Mouse (Mus musculus) adrenal gland, postnatal 25 days (tissue): ENCODE measurements around the gene Klhl30. TPM values are rescaled to one million over a fixed set of nuclear protein-coding genes. Genes with fewer than 3 reads are reported as not detected.
A peak's percentile ranks its signal among the peaks of the same experiment; 100 is the strongest.

Experiments used
- DNase-seq: peaks from one replicate; pipeline ENCODE4 v3.0.0; 2021; ENCODE audit warnings: mixed read lengths
- total RNA-seq: library from RNA; stranded (reverse); gene quantifications from 2 replicates; pipeline ENCODE4 v1.2.3, GENCODE M21; 2021

Gene Klhl30
- total RNA-seq, 1 experiment from 2014 or later, result 0.46 TPM

DNA sequence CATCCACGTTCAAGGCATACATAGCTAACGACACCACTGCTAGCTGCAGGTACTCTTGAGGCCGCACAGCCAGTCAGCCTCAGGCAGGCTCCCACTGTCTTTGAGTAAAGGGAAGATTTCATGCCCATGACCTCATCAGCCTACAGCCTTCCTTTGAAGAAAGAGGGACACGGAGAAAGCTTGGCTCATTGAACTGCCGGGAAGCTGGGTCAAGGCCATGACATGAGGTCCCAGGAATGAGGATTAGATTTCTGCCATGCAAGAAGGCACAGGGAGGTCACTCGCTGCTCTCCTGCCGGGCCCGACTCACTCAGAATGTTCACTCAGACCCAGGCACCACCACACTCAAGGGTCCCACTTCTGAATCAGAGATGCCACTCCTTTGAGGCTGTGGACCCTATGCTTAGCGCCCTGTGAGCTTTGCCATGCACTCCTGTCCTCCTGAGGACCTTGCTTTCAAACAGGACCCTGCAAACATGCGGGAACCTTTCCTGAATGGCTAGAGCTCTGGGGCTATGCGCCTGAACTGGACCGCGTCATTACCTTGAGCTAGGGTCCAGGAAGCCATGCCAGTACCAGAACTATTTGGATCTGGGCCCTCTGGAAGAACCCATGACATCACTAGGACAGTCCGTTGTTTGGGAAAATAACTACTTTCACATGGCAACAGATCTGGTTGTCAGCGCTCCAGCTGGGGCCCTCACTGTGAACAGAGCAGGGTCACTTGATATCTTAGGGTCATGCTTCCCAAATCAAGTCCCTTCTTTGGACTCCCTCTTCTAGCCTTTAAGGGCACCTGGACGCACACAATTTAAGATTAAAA, 14.2 kb downstream of the Klhl30 start:
- DNase-seq, result no peak

DNA sequence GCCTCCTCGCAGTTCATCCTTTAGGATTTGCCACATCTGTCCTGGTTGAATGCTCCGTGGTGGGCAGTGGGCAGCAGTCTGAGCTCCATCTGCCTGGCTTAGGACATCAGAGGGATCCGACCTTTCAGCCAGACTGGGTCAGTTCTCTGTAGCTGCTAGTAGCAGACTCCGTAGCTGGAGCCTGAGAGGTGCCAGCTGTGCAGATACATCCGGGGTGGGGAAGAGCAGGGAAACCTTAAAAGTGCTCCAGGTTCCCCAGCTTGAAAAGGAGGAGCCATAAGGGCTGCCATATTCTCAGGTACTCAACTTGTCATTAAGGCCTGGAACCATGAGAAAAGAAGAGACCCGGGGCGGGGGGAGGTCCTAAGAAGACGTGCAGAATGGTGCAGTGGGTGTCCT, 15.0 kb downstream of the Klhl30 start:
- no peak for DNase-seq

GRCm38 (mm10) chr1:91366215-91367108, 15.6 kb downstream of the Klhl30 start, which contains the start of gene Erfe:
TSS of gene Erfe (plus strand) at chr1:91366430.
- peak; percentile 77 for DNase-seq

DNA sequence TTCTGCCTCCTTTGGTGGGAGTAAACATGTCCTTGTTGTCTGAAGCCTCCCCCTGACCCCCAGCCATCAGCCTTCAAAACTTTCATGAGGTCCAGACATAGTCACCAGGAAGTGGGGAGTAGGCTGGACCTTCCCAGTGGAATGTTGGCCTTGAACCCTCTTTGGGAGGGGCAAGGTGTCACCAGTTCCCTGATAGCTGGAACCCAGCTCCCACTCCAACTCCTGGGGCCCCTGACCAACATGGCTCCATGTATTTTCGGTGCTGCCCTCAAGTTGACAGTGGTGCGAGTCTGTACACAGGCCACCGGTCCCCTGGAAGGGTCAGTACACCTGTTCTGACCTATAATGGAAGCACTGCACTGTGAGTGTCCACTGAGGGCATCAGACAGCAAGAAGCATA, 16.5 kb downstream of the Klhl30 start:
- DNase-seq, result no peak

DNA sequence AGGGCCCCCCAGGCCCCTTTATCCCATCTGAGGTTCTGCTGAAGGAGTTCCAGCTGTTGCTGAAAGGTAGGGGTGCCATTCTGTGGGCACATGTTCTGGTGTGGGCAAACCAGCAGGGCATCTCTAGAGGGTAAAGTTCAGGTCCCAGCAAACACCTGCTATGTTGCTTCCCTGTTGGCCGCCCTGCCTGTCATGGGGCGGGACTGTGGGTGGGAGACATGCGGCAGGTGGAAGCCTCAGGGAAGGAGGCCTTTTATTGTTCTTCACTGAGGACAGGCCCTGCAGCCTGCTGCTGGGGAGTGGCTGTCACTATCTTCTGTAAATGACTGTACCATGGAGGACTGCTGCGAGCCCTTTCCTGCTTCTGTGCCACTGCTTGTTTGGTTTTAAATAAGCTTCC, 18.6 kb downstream of the Klhl30 start:
- DNase-seq, result no peak

DNA sequence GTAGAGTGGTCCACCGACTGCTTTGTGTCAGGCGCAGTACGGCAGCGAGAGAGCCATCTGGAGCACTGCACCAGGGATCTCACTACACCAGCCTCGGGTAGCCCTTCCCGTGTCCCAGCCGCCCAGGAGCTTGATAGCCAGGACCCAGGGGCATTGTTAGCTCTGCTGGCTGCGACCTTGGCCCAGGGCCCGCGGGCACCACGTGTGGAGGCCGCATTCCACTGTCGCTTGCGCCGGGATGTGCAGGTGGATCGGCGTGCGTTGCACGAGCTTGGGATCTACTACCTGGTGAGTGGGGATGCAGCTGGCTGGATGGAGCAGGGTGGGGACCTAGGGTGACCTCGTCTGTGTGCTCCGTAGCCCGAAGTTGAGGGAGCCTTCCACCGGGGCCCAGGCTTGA, 19.2 kb downstream of the Klhl30 start:
- peak; percentile 67 for DNase-seq

DNA sequence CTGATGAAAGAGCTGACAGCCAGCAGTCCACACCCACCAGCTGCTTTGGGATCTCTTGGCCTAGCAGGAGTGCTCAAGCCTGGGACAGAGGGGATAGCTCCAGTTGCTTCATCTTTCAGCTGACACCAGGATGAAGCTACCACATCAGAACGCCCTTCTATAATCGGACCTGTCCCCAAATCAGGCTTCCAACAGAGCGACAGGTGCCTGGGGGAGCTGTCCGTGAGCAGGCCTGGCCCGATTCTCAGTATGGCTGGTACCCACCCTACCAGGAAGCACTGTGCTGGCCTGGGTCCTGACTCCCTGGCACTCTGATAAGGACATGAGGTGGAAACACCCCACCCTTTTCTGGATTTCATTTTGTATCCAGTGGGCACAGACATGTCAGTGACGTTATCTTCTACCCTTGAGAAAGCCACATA, 22.6 kb downstream of the Klhl30 start:
- DNase-seq, result no peak

DNA sequence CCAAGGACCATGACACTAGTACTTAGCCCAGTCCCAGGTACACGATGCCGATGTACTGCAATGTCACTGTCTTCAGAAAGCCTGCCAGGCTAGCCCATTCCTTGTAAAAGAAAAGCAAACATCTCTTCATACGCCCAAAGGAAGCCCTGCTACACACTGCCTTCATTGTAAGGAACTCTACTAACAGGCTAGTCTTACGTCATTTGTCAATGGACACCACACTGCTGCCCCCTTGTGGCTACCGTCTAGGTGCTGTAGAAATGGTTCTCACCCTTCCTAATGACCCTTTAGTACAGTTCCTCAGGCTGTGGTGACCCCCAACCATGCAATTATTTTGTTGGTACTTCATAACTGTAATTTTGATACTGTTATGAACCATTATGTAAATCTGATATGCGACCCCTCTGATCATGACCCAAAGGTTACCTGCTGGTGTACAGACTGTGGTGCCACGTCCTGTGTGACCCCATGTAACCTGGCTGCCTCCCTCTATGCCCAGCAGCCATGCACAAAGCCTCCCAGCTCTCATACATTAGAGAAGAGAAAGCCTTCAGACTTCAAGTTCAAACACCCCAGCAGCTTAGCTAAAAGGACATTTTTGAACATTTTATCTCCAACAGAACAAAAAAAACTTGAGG, 29.8 kb downstream of the Klhl30 start:
- DNase-seq, result peak; percentile 76

DNA sequence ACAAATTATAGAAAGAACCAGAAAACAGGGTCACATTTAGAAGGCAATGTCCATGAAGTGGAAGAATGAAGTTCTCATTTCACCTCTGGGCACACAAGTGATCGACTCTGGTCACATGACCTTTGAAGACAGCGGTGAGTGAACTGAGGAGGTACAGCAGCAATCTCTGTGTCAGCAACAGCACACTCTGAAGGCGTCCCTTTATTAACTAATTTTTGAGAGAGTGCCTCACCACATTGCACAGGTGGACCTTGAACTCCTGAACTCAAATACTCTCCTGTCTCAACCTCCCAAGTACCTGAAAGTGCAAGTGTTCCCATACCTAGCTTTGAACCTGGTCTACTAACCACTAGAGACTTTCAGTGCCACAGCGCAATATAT, 30.3 kb downstream of the Klhl30 start:
- no peak for DNase-seq

DNA sequence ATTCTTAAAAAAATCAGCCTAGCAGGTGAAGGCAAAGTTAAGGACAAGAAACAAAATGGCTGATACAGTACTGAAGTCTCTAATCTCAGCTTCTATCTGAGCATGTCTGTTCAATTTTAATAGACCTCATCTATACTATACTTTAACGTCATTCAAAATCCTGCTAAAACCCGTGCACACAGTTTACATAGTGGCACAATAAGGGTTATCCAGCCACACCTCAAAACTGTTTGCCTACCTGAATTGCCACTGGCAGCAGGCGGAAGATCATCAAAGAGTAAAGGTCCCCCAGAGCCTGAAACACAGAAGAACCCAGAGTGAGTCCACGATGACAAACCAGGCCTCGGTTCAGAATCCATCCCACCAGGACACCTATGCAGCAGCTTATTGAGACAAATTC, 39.6 kb downstream of the Klhl30 start:
- no peak for DNase-seq

DNA sequence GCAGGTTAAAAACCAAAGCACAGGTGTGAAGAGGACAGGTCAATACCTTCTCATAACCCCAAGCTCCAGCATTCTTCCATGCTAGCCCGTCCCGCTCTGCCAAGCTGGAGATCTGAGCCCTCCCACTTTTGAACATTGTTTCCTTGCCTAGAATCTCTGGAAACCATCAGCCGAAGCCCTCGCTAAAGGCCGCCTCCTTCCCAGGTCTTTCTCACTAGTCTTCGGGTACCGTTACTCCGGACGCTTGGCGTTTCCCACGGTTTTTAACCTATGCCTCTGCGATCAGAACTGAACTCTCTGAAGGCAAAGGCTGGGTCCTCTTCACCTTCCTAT, 47.1 kb downstream of the Klhl30 start:
- DNase-seq, result no peak

GRCm38 (mm10) chr1:91398260-91399062, 47.6 kb downstream of the Klhl30 start, which contains the start of gene Ilkap:
TSS of gene Ilkap (minus strand) at chr1:91398815.
- DNase-seq, result peak; percentile 86

GRCm38 (mm10) chr1:91404976-91405375, 54.2 kb downstream of the Klhl30 start:
- DNase-seq, result no peak

DNA sequence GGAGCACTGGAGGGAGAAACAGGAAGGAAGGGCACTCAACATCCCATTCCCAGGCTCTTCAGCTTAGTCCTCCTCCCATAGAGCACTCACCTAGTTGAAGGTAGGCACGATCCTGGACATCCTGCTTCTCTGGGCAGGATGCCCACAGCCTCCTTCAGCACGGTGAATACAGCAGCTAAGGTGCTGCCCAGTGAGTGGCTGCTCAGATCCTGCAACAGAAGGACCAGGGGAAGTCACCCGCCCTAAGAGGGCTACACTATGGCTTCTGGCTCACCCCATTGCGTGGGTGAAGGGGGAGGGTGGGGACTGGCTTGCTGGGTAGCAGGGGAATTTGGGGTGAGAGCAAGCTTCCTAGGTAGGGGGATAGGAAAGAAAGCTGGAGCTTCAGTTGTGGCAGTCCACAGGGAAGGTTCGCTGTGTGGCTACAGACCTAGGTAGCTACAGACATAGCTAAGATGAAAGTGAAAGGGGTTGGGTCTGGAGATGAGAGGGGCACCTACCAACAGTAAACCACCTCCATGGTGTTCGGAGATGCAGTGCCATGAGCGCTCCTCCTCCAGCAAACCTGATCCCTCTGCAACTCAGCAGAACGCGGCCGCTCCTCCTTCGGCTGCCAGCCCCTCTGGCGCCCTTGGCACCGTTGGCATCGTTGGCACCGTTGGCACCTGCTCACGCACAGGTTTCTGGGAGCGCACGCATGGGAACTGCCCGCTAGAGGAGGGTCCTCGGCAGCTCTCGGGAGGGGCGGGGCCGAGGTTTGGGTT, 54.8 kb downstream of the Klhl30 start:
- no peak for DNase-seq

DNA sequence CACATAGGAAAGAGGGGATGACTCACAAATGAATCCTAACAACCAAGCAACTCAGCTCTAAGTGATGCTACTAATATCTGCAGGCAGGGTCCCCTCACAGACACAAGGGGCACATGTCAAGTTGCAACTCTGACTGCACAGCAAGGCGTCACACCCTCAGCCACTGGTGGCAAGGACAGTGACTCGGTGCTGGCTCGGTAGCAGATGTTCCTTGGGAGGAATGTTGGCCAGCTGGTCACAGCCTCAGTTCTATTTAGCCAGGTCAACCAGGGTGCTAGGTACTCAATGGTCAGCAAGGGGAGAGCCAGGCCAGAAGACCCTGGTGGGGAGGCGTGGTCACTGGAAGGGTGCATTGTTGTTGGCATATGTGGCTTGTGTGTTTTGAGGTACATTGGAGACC, 57.0 kb downstream of the Klhl30 start:
- DNase-seq, result no peak

GRCm38 (mm10) chr1:91411631-91412285, 60.9 kb downstream of the Klhl30 start:
- no peak for DNase-seq
